Mouse (Mus musculus) liver, postnatal 0 days (tissue): ENCODE data around the gene Gadd45g. TPM values are rescaled to one million over a fixed set of nuclear protein-coding genes. Genes with fewer than 3 reads are reported as not detected.
"Not testable (repeated sequence)": the region's sequence is repeated elsewhere in the genome, so short reads cannot be mapped to it uniquely, and the experiment has no call there.

Source experiments
- ATAC-seq: fragments of 200-750 bp; cut with Nextera tagmentation; 2 replicates; pipeline ENCODE4 v1.8.0; 2017; ENCODE audit warnings: mild to moderate bottlenecking, moderate library complexity
- DNase-seq: peaks from one replicate; pipeline ENCODE4 v3.0.0-alpha.2; 2016
- H3K27ac ChIP-seq: fragments of 300-500 bp; sonication (generic); 2 replicates; pipeline ENCODE4 v1.5.1; 2014; ENCODE audit warnings: antibody characterized with exemption, moderate library complexity, mild to moderate bottlenecking, low read depth
- H3K27me3 ChIP-seq: fragments of 300-500 bp; sonication (generic); 2 replicates; pipeline ENCODE4 v1.6.1; 2014; ENCODE audit warnings: low read length, control low read depth, mixed read lengths; ENCODE audit not compliant: insufficient read depth
- H3K36me3 ChIP-seq: fragments of 300-500 bp; sonication (generic); replicated peaks from 2 replicates; pipeline ENCODE4 v1.6.1; 2014; ENCODE audit warnings: mild to moderate bottlenecking, control low read depth, low read length, moderate library complexity, mixed read lengths; ENCODE audit not compliant: insufficient read depth
- H3K4me1 ChIP-seq: fragments of 300-500 bp; sonication (generic); 2 replicates; pipeline ENCODE4 v1.6.1; 2014; ENCODE audit warnings: antibody characterized with exemption, mild to moderate bottlenecking, control low read depth; ENCODE audit not compliant: insufficient read depth
- H3K4me2 ChIP-seq: fragments of 300-500 bp; sonication (generic); 2 replicates; pipeline ENCODE4 v1.6.1; 2014; ENCODE audit warnings: low read depth, mild to moderate bottlenecking, low read length, moderate library complexity, mixed read lengths
- H3K4me3 ChIP-seq: fragments of 300-500 bp; sonication (generic); 2 replicates; pipeline ENCODE4 v1.5.1; 2014; ENCODE audit warnings: low read depth, low read length
- H3K9ac ChIP-seq: fragments of 300-500 bp; sonication (generic); replicated peaks from 2 replicates; pipeline ENCODE4 v1.6.1; 2014; ENCODE audit warnings: mild to moderate bottlenecking, moderate library complexity
- H3K9me3 ChIP-seq: fragments of 300-500 bp; sonication (generic); 2 replicates; pipeline ENCODE4 v1.6.1; 2016; ENCODE audit warnings: mild to moderate bottlenecking, control low read depth, low read length, mixed read lengths
- CTCF ChIP-seq: sonication (generic); IDR thresholded peaks from 2 replicates; pipeline ENCODE4 v1.5.1; 2016; ENCODE audit warnings: antibody characterized with exemption, low read depth
- EP300 ChIP-seq: IDR thresholded peaks from 2 replicates; pipeline ENCODE4 v1.6.1; 2016; ENCODE audit warnings: antibody characterized with exemption, low read depth, mild to moderate bottlenecking
- WGBS: fragments of 180-500 bp; shearing (Covaris S2); extraction: QIAGEN DNeasy Blood & Tissue Kit; methylation state at CpG from one replicate; pipeline ENCODE4 v1.1.7; 2014; ENCODE audit not compliant: insufficient replicate concordance; 5-methylcytosine and 5-hydroxymethylcytosine counted together
- polyA plus RNA-seq: library from polyadenylated mRNA; unstranded; fragments of >200 nt; fragmentation: Nextera tagmentation; extraction: Ambion mirVana; gene quantifications from 2 replicates; pipeline ENCODE4 v1.2.1, GENCODE M21; 2015

Gene Gadd45g
- polyA plus RNA-seq, 1 experiment from 2014 or later, result 20.6 TPM

- TF ChIP-seq EP300 (no peak), CTCF (peak; percentile 24; the same call in 1 of the 2 replicates)
- H3K4me2 ChIP-seq, result no peak overlapping the region
- no peak overlapping the region for H3K9ac ChIP-seq
- H3K4me3 ChIP-seq, result no peak overlapping the region
- DNase-seq, result no peak
- peaks cover 24% of the 10 kb centered on the region for H3K4me1 ChIP-seq
- no peaks in the 10 kb centered on the region for H3K9me3 ChIP-seq
- H3K36me3 ChIP-seq, result no peaks in the 10 kb centered on the region
- no peak for ATAC-seq
- H3K27me3 ChIP-seq, result no peaks in the 10 kb centered on the region
- WGBS, result 89% methylated on average over 6 of the region's 6 CpGs
- no peak overlapping the region for H3K27ac ChIP-seq
Measured at GRCm38 (mm10) chr13:51832491-51832890, 14.0 kb upstream of the Gadd45g start.

- Histone ChIP-seq H3K4me1 (peaks cover 24% of the 10 kb centered on the region), H3K27me3 (no peaks in the 10 kb centered on the region), H3K4me2 (no peak overlapping the region), H3K27ac (no peak overlapping the region), H3K4me3 (no peak overlapping the region), H3K9ac (no peak overlapping the region), H3K36me3 (no peaks in the 10 kb centered on the region), H3K9me3 (no peaks in the 10 kb centered on the region)
- ATAC-seq (peak; percentile 69; the same call in 1 of the 2 replicates), DNase-seq (peak; percentile 45)
- TF ChIP-seq CTCF (no peak), EP300 (no peak)
- 48% methylated on average over 2 of the region's 2 CpGs for WGBS
Measured at GRCm38 (mm10) chr13:51833611-51834010, 12.9 kb upstream of the Gadd45g start.

- not testable (repeated sequence) for H3K9me3 ChIP-seq
- peak; percentile 33 for ATAC-seq
Measured at GRCm38 (mm10) chr13:51834024-51834423, 12.5 kb upstream of the Gadd45g start.

GRCm38 (mm10) chr13:51834520-51834919 lies 12.0 kb upstream of the Gadd45g start:
- no peaks in the 10 kb centered on the region for H3K36me3 ChIP-seq
- TF ChIP-seq EP300 (no peak), CTCF (no peak)
- no peak overlapping the region for H3K4me3 ChIP-seq
- no peak for ATAC-seq
- WGBS, result 38% methylated on average over 2 of the region's 2 CpGs
- H3K9ac ChIP-seq, result no peak overlapping the region
- H3K27me3 ChIP-seq, result no peaks in the 10 kb centered on the region
- peaks cover 28% of the 10 kb centered on the region for H3K4me1 ChIP-seq
- H3K27ac ChIP-seq, result no peak overlapping the region
- H3K9me3 ChIP-seq, result no peaks in the 10 kb centered on the region
- H3K4me2 ChIP-seq, result no peak overlapping the region
- no peak for DNase-seq

More at GRCm38 (mm10) chr13:51834024-51834423, 12.5 kb upstream of the Gadd45g start:
- H3K36me3 ChIP-seq, H3K9ac ChIP-seq, H3K27ac ChIP-seq, H3K27me3 ChIP-seq, H3K4me3 ChIP-seq, H3K4me2 ChIP-seq: not testable (repeated sequence)
- DNase-seq, result peak; percentile 54
- TF ChIP-seq CTCF, result peak; percentile 48
- H3K4me1 ChIP-seq, result peaks cover 24% of the 10 kb centered on the region
- WGBS, result 50% methylated on average over 8 of the region's 8 CpGs

GRCm38 (mm10) chr13:51835208-51835607 lies 11.3 kb upstream of the Gadd45g start:
- H3K4me2 ChIP-seq, H3K9me3 ChIP-seq, ATAC-seq, H3K36me3 ChIP-seq, H3K27me3 ChIP-seq, H3K27ac ChIP-seq, H3K4me3 ChIP-seq, H3K9ac ChIP-seq, DNase-seq: not testable (repeated sequence)
- WGBS, result 72% methylated on average over 4 of the region's 4 CpGs
- H3K4me1 ChIP-seq, result peaks cover 29% of the 10 kb centered on the region

- ATAC-seq (no peak), DNase-seq (no peak)
- Histone ChIP-seq H3K9ac (no peak overlapping the region), H3K9me3 (no peaks in the 10 kb centered on the region), H3K27ac (peak overlapping the region; percentile 40; the same call in 1 of the 2 replicates), H3K36me3 (no peaks in the 10 kb centered on the region), H3K4me3 (no peak overlapping the region), H3K4me1 (peaks cover 48% of the 10 kb centered on the region), H3K4me2 (no peak overlapping the region), H3K27me3 (no peaks in the 10 kb centered on the region)
- TF ChIP-seq CTCF, result no peak
- no peak for TF ChIP-seq EP300
- WGBS, result 8% methylated on average over 5 of the region's 5 CpGs
Measured at GRCm38 (mm10) chr13:51837402-51837801, 9.1 kb upstream of the Gadd45g start.
